Mouse (Mus musculus) lung, embryonic 16.5 days (tissue): ENCODE data around the gene Folr1. TPM values are rescaled to one million over a fixed set of nuclear protein-coding genes. Genes with fewer than 3 reads are reported as not detected.
A peak's percentile ranks its signal among the peaks of the same experiment; 100 is the strongest.

ENCODE experiments used
- ATAC-seq: fragments of 200-750 bp; cut with Nextera tagmentation; 2 replicates; pipeline ENCODE4 v1.8.0; 2017; ENCODE audit warnings: low read depth, mild to moderate bottlenecking, moderate library complexity
- H3K27ac ChIP-seq: fragments of 300-500 bp; sonication (generic); 2 replicates; pipeline ENCODE4 v1.5.1; 2014; ENCODE audit warnings: mild to moderate bottlenecking, control low read depth, low read length
- H3K27me3 ChIP-seq: fragments of 300-500 bp; sonication (generic); 2 replicates; pipeline ENCODE4 v1.6.1; 2014; ENCODE audit warnings: low read depth, low read length, mixed read lengths; ENCODE audit not compliant: control insufficient read depth, insufficient read depth
- H3K36me3 ChIP-seq: fragments of 300-500 bp; sonication (generic); 2 replicates; pipeline ENCODE4 v1.6.1; 2014; ENCODE audit warnings: low read length; ENCODE audit not compliant: control insufficient read depth, insufficient read depth
- H3K4me1 ChIP-seq: fragments of 300-500 bp; sonication (generic); replicated peaks from 2 replicates; pipeline ENCODE4 v1.6.1; 2014; ENCODE audit warnings: low read length, mixed read lengths; ENCODE audit not compliant: control insufficient read depth, insufficient read depth
- H3K4me2 ChIP-seq: fragments of 300-500 bp; sonication (generic); 2 replicates; pipeline ENCODE4 v1.6.1; 2014; ENCODE audit warnings: low read depth, low read length, control low read depth
- H3K4me3 ChIP-seq: fragments of 300-500 bp; sonication (generic); 2 replicates; pipeline ENCODE4 v1.5.1; 2014; ENCODE audit warnings: mild to moderate bottlenecking, low read length, control low read depth
- H3K9ac ChIP-seq: fragments of 300-500 bp; sonication (generic); 2 replicates; pipeline ENCODE4 v1.6.1; 2014; ENCODE audit warnings: low read length, control low read depth
- H3K9me3 ChIP-seq: fragments of 300-500 bp; sonication (generic); 2 replicates; pipeline ENCODE4 v1.6.1; 2016; ENCODE audit warnings: low read length; ENCODE audit not compliant: control insufficient read depth
- WGBS: fragments of 180-500 bp; shearing (Covaris S2); extraction: QIAGEN DNeasy Blood & Tissue Kit; methylation state at CpG from one replicate; pipeline ENCODE4 v1.1.7; 2014; 5-methylcytosine and 5-hydroxymethylcytosine counted together
- polyA plus RNA-seq: library from polyadenylated mRNA; unstranded; fragments of >200 nt; fragmentation: Nextera tagmentation; extraction: Ambion mirVana; gene quantifications from 2 replicates; pipeline ENCODE4 v1.2.1, GENCODE M21; 2015

Folr1 gene
- polyA plus RNA-seq, 1 experiment from 2014 or later: 1.5 TPM

- Histone ChIP-seq H3K9me3 (no peaks in the 10 kb centered on the region), H3K36me3 (peaks cover 14% of the 10 kb centered on the region), H3K4me3 (peak overlapping the region; percentile 89), H3K27ac (peak overlapping the region; percentile 98), H3K4me1 (peaks cover 29% of the 10 kb centered on the region), H3K4me2 (peak overlapping the region; percentile 80), H3K27me3 (no peaks in the 10 kb centered on the region), H3K9ac (peak overlapping the region; percentile 98)
- under 1% methylated on average over 20 of the region's 20 CpGs for WGBS
- peak; percentile 7 for ATAC-seq
Observed at GRCm38 (mm10) chr7:101837154-101837605, 33.4 kb downstream of the Folr1 start.

GRCm38 (mm10) chr7:101836271-101837153, 34.1 kb downstream of the Folr1 start:
- WGBS: 0% methylated on average over 54 of the region's 63 CpGs
- peak overlapping the region; percentile 98 for H3K9ac ChIP-seq
- H3K4me3 ChIP-seq: peak overlapping the region; percentile 89
- peak overlapping the region; percentile 80 for H3K4me2 ChIP-seq
- H3K27me3 ChIP-seq: no peaks in the 10 kb centered on the region
- H3K36me3 ChIP-seq: peaks cover 21% of the 10 kb centered on the region
- H3K27ac ChIP-seq: peak overlapping the region; percentile 98
- peaks cover 29% of the 10 kb centered on the region for H3K4me1 ChIP-seq
- peak; percentile 63 for ATAC-seq
- no peaks in the 10 kb centered on the region for H3K9me3 ChIP-seq

GRCm38 (mm10) chr7:101835457-101836109, 35.0 kb downstream of the Folr1 start:
- Histone ChIP-seq H3K9ac (peak overlapping the region; percentile 98), H3K27ac (peak overlapping the region; percentile 98), H3K36me3 (peaks cover 30% of the 10 kb centered on the region), H3K9me3 (no peaks in the 10 kb centered on the region), H3K4me3 (peak overlapping the region; percentile 89), H3K4me1 (peaks cover 29% of the 10 kb centered on the region), H3K4me2 (peak overlapping the region; percentile 80), H3K27me3 (no peaks in the 10 kb centered on the region)
- WGBS: 23% methylated on average over 5 of the region's 5 CpGs
- no peak for ATAC-seq

- Histone ChIP-seq H3K4me2 (peak overlapping the region; percentile 80), H3K4me1 (peaks cover 29% of the 10 kb centered on the region), H3K27me3 (no peaks in the 10 kb centered on the region), H3K9ac (peak overlapping the region; percentile 34), H3K36me3 (peaks cover 37% of the 10 kb centered on the region), H3K4me3 (peak overlapping the region; percentile 89), H3K27ac (no peak overlapping the region; the same call in 1 of the 2 replicates), H3K9me3 (no peaks in the 10 kb centered on the region)
- ATAC-seq: no peak
- 44% methylated on average over 3 of the region's 3 CpGs for WGBS
Observed at GRCm38 (mm10) chr7:101834903-101835302, 35.7 kb downstream of the Folr1 start.

- Histone ChIP-seq H3K4me1 (peaks cover 29% of the 10 kb centered on the region), H3K36me3 (peaks cover 44% of the 10 kb centered on the region), H3K4me2 (no peak overlapping the region), H3K9ac (no peak overlapping the region), H3K27ac (no peak overlapping the region), H3K9me3 (no peaks in the 10 kb centered on the region), H3K27me3 (no peaks in the 10 kb centered on the region), H3K4me3 (no peak overlapping the region)
- 52% methylated on average over 3 of the region's 3 CpGs for WGBS
- ATAC-seq: no peak
Observed at GRCm38 (mm10) chr7:101833916-101834584, 36.5 kb downstream of the Folr1 start.

GRCm38 (mm10) chr7:101833352-101833751, 37.2 kb downstream of the Folr1 start:
- WGBS: 66% methylated on average over 5 of the region's 5 CpGs

GRCm38 (mm10) chr7:101832372-101832771, 38.2 kb downstream of the Folr1 start:
- no peak overlapping the region for H3K4me3 ChIP-seq
- no peak overlapping the region for H3K27ac ChIP-seq
- WGBS: 88% methylated on average over 4 of the region's 4 CpGs
- H3K9me3 ChIP-seq: no peaks in the 10 kb centered on the region
- H3K36me3 ChIP-seq: peaks cover 59% of the 10 kb centered on the region
- no peak for ATAC-seq
- no peak overlapping the region for H3K9ac ChIP-seq
- H3K4me1 ChIP-seq: peaks cover 21% of the 10 kb centered on the region
- no peak overlapping the region for H3K4me2 ChIP-seq
- H3K27me3 ChIP-seq: no peaks in the 10 kb centered on the region

More at GRCm38 (mm10) chr7:101833352-101833751, 37.2 kb downstream of the Folr1 start:
- Histone ChIP-seq H3K4me1 (peaks cover 22% of the 10 kb centered on the region), H3K27ac (no peak overlapping the region), H3K4me2 (no peak overlapping the region), H3K9me3 (no peaks in the 10 kb centered on the region), H3K4me3 (no peak overlapping the region), H3K27me3 (no peaks in the 10 kb centered on the region), H3K36me3 (peaks cover 51% of the 10 kb centered on the region), H3K9ac (no peak overlapping the region)
- ATAC-seq: no peak

- WGBS: 92% methylated on average over 8 of the region's 8 CpGs
- Histone ChIP-seq H3K4me2 (no peak overlapping the region), H3K9ac (no peak overlapping the region), H3K9me3 (no peaks in the 10 kb centered on the region), H3K4me1 (peaks cover 21% of the 10 kb centered on the region), H3K36me3 (peaks cover 68% of the 10 kb centered on the region), H3K27me3 (no peaks in the 10 kb centered on the region), H3K4me3 (no peak overlapping the region), H3K27ac (no peak overlapping the region)
- no peak for ATAC-seq
Observed at GRCm38 (mm10) chr7:101831437-101831836, 39.2 kb downstream of the Folr1 start.

GRCm38 (mm10) chr7:101830373-101830772, 40.2 kb downstream of the Folr1 start:
- Histone ChIP-seq H3K36me3 (peaks cover 79% of the 10 kb centered on the region), H3K4me1 (peaks cover 13% of the 10 kb centered on the region), H3K4me3 (no peak overlapping the region), H3K9me3 (no peaks in the 10 kb centered on the region), H3K27ac (no peak overlapping the region), H3K27me3 (no peaks in the 10 kb centered on the region), H3K4me2 (no peak overlapping the region), H3K9ac (no peak overlapping the region)
- WGBS: 95% methylated on average over 3 of the region's 3 CpGs
- no peak for ATAC-seq
